Mouse (Mus musculus): ENCODE measurements at regions not wholly inside any gene's neighbourhood (a gene's known extent, or its start where the extent isn't known, plus 50 kb on each side); places are given as distances from the start of the nearest gene placed in this dataset.

- Histone ChIP-seq H3K9ac (ENCODE audit: control insufficient read depth, low read depth, low read length, poor library complexity, severe bottlenecking) (no peak overlapping the region), H3K4me1 (ENCODE audit: control insufficient read depth in 1 of 2, insufficient read depth in 2 of 2, low read length in 2 of 2) (no peaks in the 10 kb centered on the region), H3K36me3 (ENCODE audit: control insufficient read depth in 1 of 2, insufficient read depth in 2 of 2, low read length in 2 of 2) (no peaks in the 10 kb centered on the region), H3K27ac (ENCODE audit: control insufficient read depth, low read depth, low read length) (no peak overlapping the region), H3K79me2 (ENCODE audit: control insufficient read depth, insufficient read depth, low read length, poor library complexity) (no peaks in the 10 kb centered on the region), H3K4me3 (ENCODE audit: control insufficient read depth in 1 of 2, insufficient read depth in 1 of 2, low read depth in 2 of 2, low read length in 2 of 2) (no peak overlapping the region), H3K9me3 (replicated peaks; ENCODE audit: insufficient read depth, low read length) (no peaks in the 10 kb centered on the region), H3K27me3 (ENCODE audit: control insufficient read depth in 1 of 2, insufficient read depth in 2 of 2, low read length in 2 of 2) (no peaks in the 10 kb centered on the region)
- no peak for DNase-seq (ENCODE audit: low read depth, low spot score)
- TF ChIP-seq MYB (IDR thresholded peaks at IDR 0.05; ENCODE audit: low read depth, low read length) (no peak), ZC3H11A (IDR thresholded peaks at IDR 0.05; ENCODE audit: low read depth, low read length) (no peak), CTCF (IDR thresholded peaks at IDR 0.05 in 2 of 3, conservative IDR thresholded peaks at IDR 0.05 in 1 of 3; ENCODE audit: control insufficient read depth in 1 of 3, insufficient read depth in 1 of 3, low read depth in 2 of 3, low read length in 3 of 3, poor library complexity in 1 of 3, severe bottlenecking in 1 of 3) (peak; percentile 1 to 17 (median 6); a peak in 1 of 6 replicates), GATA1 (IDR thresholded peaks at IDR 0.05; ENCODE audit: low read depth, low read length) (no peak), SMC3 (IDR thresholded peaks at IDR 0.05; ENCODE audit: low read depth, low read length) (no peak), POLR2AphosphoS2 (IDR thresholded peaks at IDR 0.05; ENCODE audit: low read length) (no peak)
Observed at GRCm38 (mm10) chr4:101326067-101326466, 61.0 kb upstream of the Jak1 start.

DNA sequence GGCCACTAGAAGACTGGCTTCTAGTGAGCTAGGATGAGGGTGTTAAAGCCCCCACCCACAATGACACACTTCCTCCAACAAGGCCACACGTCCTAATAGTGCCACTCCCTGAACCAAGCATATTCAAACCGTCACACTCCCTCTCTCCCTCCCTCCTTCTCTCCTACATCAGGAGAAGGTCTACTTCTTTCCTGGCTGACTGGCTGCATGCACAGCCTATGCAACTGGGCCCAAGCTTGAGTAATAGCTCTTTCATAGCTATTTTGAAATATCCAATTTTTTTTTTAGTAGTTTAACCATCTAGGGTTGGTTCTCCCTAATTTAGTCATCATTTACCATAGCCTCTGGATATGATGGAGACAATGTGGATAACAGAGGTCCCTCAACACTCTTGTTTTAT is 56.6 kb upstream of the Jak1 start:
- DNase-seq (ENCODE audit: low read depth, low spot score), result no peak
- Histone ChIP-seq H3K79me2 (ENCODE audit: control insufficient read depth, insufficient read depth, low read length, poor library complexity) (no peaks in the 10 kb centered on the region), H3K27ac (ENCODE audit: control insufficient read depth, low read depth, low read length) (no peak overlapping the region), H3K4me3 (ENCODE audit: control insufficient read depth in 1 of 2, insufficient read depth in 1 of 2, low read depth in 2 of 2, low read length in 2 of 2) (no peak overlapping the region), H3K4me1 (ENCODE audit: control insufficient read depth in 1 of 2, insufficient read depth in 2 of 2, low read length in 2 of 2) (no peaks in the 10 kb centered on the region), H3K9me3 (replicated peaks; ENCODE audit: insufficient read depth, low read length) (no peaks in the 10 kb centered on the region), H3K36me3 (ENCODE audit: control insufficient read depth in 1 of 2, insufficient read depth in 2 of 2, low read length in 2 of 2) (no peaks in the 10 kb centered on the region), H3K27me3 (ENCODE audit: control insufficient read depth in 1 of 2, insufficient read depth in 2 of 2, low read length in 2 of 2) (no peaks in the 10 kb centered on the region; a peak in 1 of 4 replicates), H3K9ac (ENCODE audit: control insufficient read depth, low read depth, low read length, poor library complexity, severe bottlenecking) (no peak overlapping the region)
- TF ChIP-seq HCFC1 (IDR thresholded peaks at IDR 0.05; ENCODE audit: low read depth, low read length) (no peak), MAX (IDR thresholded peaks at IDR 0.05; ENCODE audit: low read length) (no peak), MAFK (IDR thresholded peaks at IDR 0.05; ENCODE audit: borderline replicate concordance, low read depth, low read length) (no peak), MEF2A (IDR thresholded peaks at IDR 0.05; ENCODE audit: extremely low read depth, insufficient replicate concordance, low read depth, low read length, poor library complexity, severe bottlenecking) (no peak), UBTF (IDR thresholded peaks at IDR 0.05; ENCODE audit: borderline replicate concordance, insufficient read depth, low read depth, low read length) (no peak), MAZ (IDR thresholded peaks at IDR 0.05; ENCODE audit: low read depth, low read length) (no peak), ETS1 (IDR thresholded peaks at IDR 0.05; ENCODE audit: low read depth, low read length) (no peak), SIN3A (IDR thresholded peaks at IDR 0.05; ENCODE audit: low read length) (no peak), ZKSCAN1 (IDR thresholded peaks at IDR 0.05; ENCODE audit: low read depth, low read length) (no peak), TCF12 (IDR thresholded peaks at IDR 0.05; ENCODE audit: low read depth, low read length) (no peak)

Data from MEL (cell line).